Mouse (Mus musculus) adrenal gland, postnatal 4 days (tissue): Measurements from ENCODE around the gene Bmp8b. TPM values are rescaled to one million over a fixed set of nuclear protein-coding genes. Genes with fewer than 3 reads are reported as not detected.
"Not testable (repeated sequence)": the region's sequence is repeated elsewhere in the genome, so short reads cannot be mapped to it uniquely, and the experiment has no call there.

Experiments
- DNase-seq, 2 experiments: peaks; one replicate each; pipeline ENCODE4 v3.0.0; 2021 to 2022; ENCODE audit warnings: low spot score in 2 of 2, mixed read lengths in 2 of 2
- long read RNA-seq, 2 experiments: library from polyadenylated mRNA; stranded (forward); transcript quantifications; one replicate each; pipeline ENCODE4 v2.0.0; 2021
- total RNA-seq, 2 experiments: library from RNA; stranded (reverse); gene quantifications; 2 replicates each; pipeline ENCODE4 v1.2.3; 2021

The Bmp8b gene
- under 1 TPM in 1 of 2 experiments, not detected in 1; 0.20 TPM for total RNA-seq
- long read RNA-seq, experiment 1, result 0 reads
- long read RNA-seq, experiment 2, result 0 reads

GRCm38 (mm10) chr4:123104651-123105450 is at the start of gene Bmp8b:
Gene Bmp8b (plus strand): TSS chr4:123105165.
- no peak for DNase-seq

- DNase-seq, result no peak
Measured at GRCm38 (mm10) chr4:123056560-123057109, 48.3 kb upstream of the Bmp8b start.

GRCm38 (mm10) chr4:123057957-123058356 is 47.0 kb upstream of the Bmp8b start:
- DNase-seq, result no peak

GRCm38 (mm10) chr4:123061744-123062143 is 43.2 kb upstream of the Bmp8b start:
- no peak for DNase-seq

GRCm38 (mm10) chr4:123068646-123069045 is 36.3 kb upstream of the Bmp8b start:
- no peak for DNase-seq

DNA sequence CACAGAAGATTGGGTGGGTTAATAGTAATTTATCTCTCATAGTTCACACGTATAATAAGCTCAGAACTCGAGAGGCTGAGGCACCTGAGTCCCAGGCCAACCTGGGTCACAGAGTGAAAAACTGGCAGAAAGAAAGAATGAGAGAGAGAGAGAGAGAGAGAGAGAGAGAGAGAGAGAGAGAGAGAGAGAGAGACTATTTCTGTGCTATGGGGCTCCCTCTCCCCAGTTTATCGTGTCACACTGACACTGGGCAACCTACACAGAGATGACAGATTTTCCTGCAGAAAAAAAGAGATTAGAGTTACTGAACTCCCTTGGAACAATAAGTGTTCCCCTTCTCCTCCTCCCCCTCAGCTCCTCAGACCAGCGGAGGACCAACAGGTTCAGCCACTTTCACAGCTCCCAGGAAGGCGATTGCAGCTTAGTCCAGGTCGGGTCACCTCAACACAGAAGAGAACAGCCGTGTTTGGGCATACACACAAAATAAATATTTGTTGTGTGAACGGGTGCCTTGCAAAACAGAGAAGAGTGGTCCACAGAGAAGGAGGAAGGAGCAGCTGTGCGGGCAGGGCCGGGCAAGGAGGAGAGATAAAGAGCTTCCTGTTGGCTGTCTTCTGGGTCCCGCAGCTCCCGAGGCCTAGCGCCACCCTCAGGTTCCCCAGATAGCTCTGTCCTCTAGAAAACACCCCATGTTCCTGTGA is 33.5 kb upstream of the Bmp8b start:
- no peak for DNase-seq

DNA sequence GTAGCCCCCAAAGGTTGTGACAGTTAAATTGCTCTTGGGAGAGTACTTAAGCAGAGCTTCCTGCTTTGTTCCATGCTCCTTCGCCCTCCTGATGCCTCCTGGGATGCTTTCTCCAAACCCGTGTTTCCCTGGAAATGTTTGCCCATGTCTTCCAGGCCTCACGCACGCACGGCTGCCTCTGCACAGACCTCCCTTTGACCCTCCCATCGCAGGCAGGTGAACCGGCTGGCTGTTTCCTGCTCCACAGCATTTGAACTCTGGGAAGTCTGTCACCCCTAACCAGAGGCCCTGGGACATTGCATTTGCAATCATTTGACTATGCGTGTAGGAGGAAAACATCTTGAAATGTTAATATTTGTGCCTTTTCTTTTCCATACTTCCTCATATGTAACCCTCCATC is 28.0 kb upstream of the Bmp8b start:
- DNase-seq, result no peak

GRCm38 (mm10) chr4:123078231-123078630 is 26.7 kb upstream of the Bmp8b start:
- no peak for DNase-seq

DNA sequence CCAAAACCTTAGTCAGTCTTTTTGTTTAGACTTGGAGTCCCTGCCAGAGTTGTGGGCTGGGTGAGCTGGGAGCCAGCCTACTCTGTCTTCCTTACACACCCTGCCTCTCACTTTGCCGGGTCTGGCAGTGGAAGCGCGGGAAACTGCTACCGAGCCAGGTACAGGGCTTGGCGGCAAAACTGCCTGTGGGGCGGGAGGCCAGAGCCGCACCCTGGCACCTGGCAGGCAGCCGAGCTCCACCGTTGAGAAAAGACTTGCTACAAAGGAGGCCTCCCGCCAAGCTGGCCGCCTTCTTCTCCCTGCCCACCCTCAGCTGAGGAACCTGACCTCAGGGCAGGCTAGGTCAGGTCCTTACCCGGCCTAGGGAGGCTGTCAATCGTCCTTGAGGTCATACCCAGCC is 24.2 kb upstream of the Bmp8b start:
- no peak for DNase-seq

DNA sequence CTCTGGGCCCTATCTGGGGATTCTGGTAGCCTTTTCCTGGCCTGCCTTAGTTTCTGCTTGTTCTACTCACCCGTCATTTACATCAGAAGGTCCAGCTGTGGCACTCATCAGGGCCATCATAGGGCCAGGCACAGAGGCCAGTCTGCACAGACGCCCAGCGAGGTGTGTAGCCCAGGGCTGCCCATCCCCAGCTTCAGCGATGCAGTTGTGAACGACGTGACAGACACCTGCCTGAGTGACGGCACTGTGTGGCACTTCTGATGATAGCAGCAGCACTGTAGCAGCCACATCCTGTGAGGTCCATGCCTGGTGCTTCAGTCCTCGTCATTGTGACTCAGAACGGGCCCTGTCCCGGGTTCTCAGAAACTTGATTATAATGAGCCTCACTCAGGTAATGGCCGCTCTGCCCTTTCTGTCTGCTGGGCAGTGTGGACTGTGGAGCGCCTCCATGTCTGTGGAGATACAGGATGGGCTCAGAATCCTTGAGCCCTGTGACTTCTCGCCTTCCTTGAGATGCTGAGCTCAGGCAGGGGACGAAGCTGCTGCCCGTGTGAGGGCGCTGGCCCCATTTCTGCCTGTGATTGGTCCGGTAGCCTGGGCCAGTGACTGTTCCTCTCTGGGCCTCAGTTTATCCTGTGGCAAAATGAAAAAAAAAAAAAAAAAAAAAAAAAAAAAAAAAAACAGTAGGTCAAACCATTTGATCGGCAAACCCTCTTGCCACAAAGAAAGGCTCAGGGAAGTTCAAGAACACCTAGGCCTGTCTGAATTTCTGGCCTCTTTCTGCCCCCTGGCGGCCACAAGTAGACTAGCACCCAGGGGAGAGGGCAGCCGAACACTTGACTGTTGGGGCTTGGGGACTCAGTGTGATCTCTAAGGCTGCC is 22.4 kb upstream of the Bmp8b start:
- DNase-seq, result no peak

DNA sequence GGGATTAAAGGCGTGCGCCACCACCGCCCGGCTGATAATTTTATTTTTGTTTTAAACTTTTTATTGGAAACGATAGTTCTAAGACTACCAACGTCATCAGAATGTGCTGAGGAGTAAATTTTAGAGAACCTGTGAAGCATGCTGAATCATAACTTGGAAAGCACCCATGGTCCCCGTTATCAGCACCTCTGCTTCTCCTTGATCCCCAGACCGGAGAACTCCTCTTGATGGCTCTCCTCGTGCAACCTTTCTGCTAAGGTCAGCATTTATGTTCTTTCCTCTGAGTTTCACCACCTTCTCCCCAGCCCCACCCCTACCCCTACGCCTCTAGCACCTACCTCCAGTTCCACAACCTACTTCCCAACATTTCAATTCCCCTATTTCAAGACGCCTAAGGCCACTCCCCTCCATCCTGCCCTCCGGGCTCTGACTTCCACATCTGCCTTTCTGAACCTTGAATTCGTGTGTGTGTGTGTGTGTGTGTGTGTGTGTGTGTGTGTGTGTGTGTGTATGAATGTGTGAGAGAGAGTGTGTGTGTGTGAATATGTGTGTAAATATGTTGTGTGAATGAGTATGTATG is 21.6 kb upstream of the Bmp8b start:
- no peak for DNase-seq

- no peak for DNase-seq
Measured at GRCm38 (mm10) chr4:123085290-123085689, 19.7 kb upstream of the Bmp8b start.

- DNase-seq, result no peak
Measured at GRCm38 (mm10) chr4:123086381-123086780, 18.6 kb upstream of the Bmp8b start.

- DNase-seq, result no peak
Measured at GRCm38 (mm10) chr4:123092621-123093020, 12.3 kb upstream of the Bmp8b start.

GRCm38 (mm10) chr4:123093064-123093776 is 11.7 kb upstream of the Bmp8b start:
- no peak for DNase-seq

DNA sequence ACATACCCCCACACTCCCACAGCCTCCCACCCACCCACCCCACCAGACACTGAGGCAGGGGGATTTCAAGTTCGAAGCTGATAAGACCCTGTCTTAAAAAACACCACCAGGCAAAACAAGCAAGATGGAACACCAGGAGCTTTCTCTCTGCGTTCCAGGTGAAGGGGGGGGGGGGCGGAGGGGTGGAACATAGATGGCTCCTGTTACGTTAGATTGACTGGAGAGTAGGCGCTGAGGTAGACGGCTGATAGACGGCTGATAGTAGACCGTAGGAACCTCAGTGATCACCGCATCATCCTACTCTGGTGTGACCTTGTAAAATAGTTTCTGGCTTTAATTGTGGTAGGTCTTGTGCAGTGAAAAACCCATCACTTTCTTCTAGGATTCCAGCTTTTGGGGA is 11.1 kb upstream of the Bmp8b start:
- no peak for DNase-seq

- no peak for DNase-seq
Measured at GRCm38 (mm10) chr4:123105451-123105790, 456 bp downstream of the Bmp8b start.

- DNase-seq, result not testable (repeated sequence)
Measured at GRCm38 (mm10) chr4:123105929-123106328, 964 bp downstream of the Bmp8b start.

- DNase-seq, result no peak
Measured at GRCm38 (mm10) chr4:123106864-123107263, 1.9 kb downstream of the Bmp8b start.

GRCm38 (mm10) chr4:123108056-123108455 is 3.1 kb downstream of the Bmp8b start:
- no peak for DNase-seq
